Mouse (Mus musculus): ENCODE measurements around the gene Cttnbp2nl. TPM values are rescaled to one million over a fixed set of nuclear protein-coding genes. Genes with fewer than 3 reads are reported as not detected.
A peak's percentile ranks its signal among the peaks of the same experiment; 100 is the strongest.

The Cttnbp2nl gene
- polyA plus RNA-seq, 1 experiment from 2014 or later: 17.5 TPM

GRCm38 (mm10) chr3:105054952-105055351, 2.0 kb upstream of the Cttnbp2nl start:
- Histone ChIP-seq H3K9me3 (ENCODE audit: control insufficient read depth, low read length) (no peaks in the 10 kb centered on the region), H3K36me3 (ENCODE audit: control insufficient read depth, insufficient read depth, low read length) (no peaks in the 10 kb centered on the region), H3K27ac (replicated peaks) (peak overlapping the region; percentile 91), H3K9ac (ENCODE audit: low read length) (no peak overlapping the region), H3K4me3 (ENCODE audit: low read depth, low read length) (no peak overlapping the region), H3K27me3 (ENCODE audit: control insufficient read depth, insufficient read depth, low read length) (no peaks in the 10 kb centered on the region), H3K4me1 (replicated peaks; ENCODE audit: control insufficient read depth, insufficient read depth) (peaks cover 3% of the 10 kb centered on the region), H3K4me2 (replicated peaks; ENCODE audit: low read depth) (peak overlapping the region; percentile 14)
- ATAC-seq (ENCODE audit: low FRiP score, low TSS enrichment): peak; percentile 86
- 29% methylated on average over 7 of the region's 7 CpGs for WGBS
- TF ChIP-seq CTCF (IDR thresholded peaks at IDR 0.05; ENCODE audit: low read depth) (no peak), EP300 (optimal IDR thresholded peaks at IDR 0.05) (peak; percentile 61)
- peak; percentile 54 for DNase-seq (ENCODE audit: low spot score)

- Histone ChIP-seq H3K27ac (replicated peaks) (peak overlapping the region; percentile 91), H3K4me1 (replicated peaks; ENCODE audit: control insufficient read depth, insufficient read depth) (peaks cover 3% of the 10 kb centered on the region), H3K36me3 (ENCODE audit: control insufficient read depth, insufficient read depth, low read length) (no peaks in the 10 kb centered on the region), H3K4me2 (replicated peaks; ENCODE audit: low read depth) (peak overlapping the region; percentile 76), H3K4me3 (ENCODE audit: low read depth, low read length) (peak overlapping the region; percentile 87), H3K27me3 (ENCODE audit: control insufficient read depth, insufficient read depth, low read length) (no peaks in the 10 kb centered on the region), H3K9me3 (ENCODE audit: control insufficient read depth, low read length) (no peaks in the 10 kb centered on the region), H3K9ac (ENCODE audit: low read length) (peak overlapping the region; percentile 52)
- TF ChIP-seq CTCF (IDR thresholded peaks at IDR 0.05; ENCODE audit: low read depth) (no peak), EP300 (optimal IDR thresholded peaks at IDR 0.05) (no peak)
- WGBS: 63% methylated on average over 4 of the region's 4 CpGs
- no peak for ATAC-seq (ENCODE audit: low FRiP score, low TSS enrichment)
- no peak for DNase-seq (ENCODE audit: low spot score)
Observed at GRCm38 (mm10) chr3:105053698-105054001, 704 bp upstream of the Cttnbp2nl start.

GRCm38 (mm10) chr3:105052171-105052936, 592 bp downstream of the Cttnbp2nl start:
- Histone ChIP-seq H3K36me3 (ENCODE audit: control insufficient read depth, insufficient read depth, low read length) (no peaks in the 10 kb centered on the region), H3K4me3 (ENCODE audit: low read depth, low read length) (peak overlapping the region; percentile 87), H3K9ac (ENCODE audit: low read length) (peak overlapping the region; percentile 86), H3K4me2 (replicated peaks; ENCODE audit: low read depth) (peak overlapping the region; percentile 76), H3K27ac (replicated peaks) (peak overlapping the region; percentile 91), H3K27me3 (ENCODE audit: control insufficient read depth, insufficient read depth, low read length) (no peaks in the 10 kb centered on the region), H3K9me3 (ENCODE audit: control insufficient read depth, low read length) (no peaks in the 10 kb centered on the region), H3K4me1 (replicated peaks; ENCODE audit: control insufficient read depth, insufficient read depth) (peaks cover 3% of the 10 kb centered on the region)
- DNase-seq (ENCODE audit: low spot score) (no peak), ATAC-seq (ENCODE audit: low FRiP score, low TSS enrichment) (peak; percentile 11; the same call in 1 of the 2 replicates)
- TF ChIP-seq CTCF (IDR thresholded peaks at IDR 0.05; ENCODE audit: low read depth) (peak; percentile 11; the same call in 1 of the 2 replicates), EP300 (optimal IDR thresholded peaks at IDR 0.05) (no peak)
- WGBS: 1% methylated on average over 27 of the region's 37 CpGs

GRCm38 (mm10) chr3:105051103-105051502, 1.8 kb downstream of the Cttnbp2nl start:
- Histone ChIP-seq H3K27ac (replicated peaks) (peak overlapping the region; percentile 91), H3K4me2 (replicated peaks; ENCODE audit: low read depth) (peak overlapping the region; percentile 76), H3K4me3 (ENCODE audit: low read depth, low read length) (peak overlapping the region; percentile 87), H3K36me3 (ENCODE audit: control insufficient read depth, insufficient read depth, low read length) (no peaks in the 10 kb centered on the region), H3K4me1 (replicated peaks; ENCODE audit: control insufficient read depth, insufficient read depth) (peaks cover 3% of the 10 kb centered on the region), H3K27me3 (ENCODE audit: control insufficient read depth, insufficient read depth, low read length) (no peaks in the 10 kb centered on the region), H3K9me3 (ENCODE audit: control insufficient read depth, low read length) (no peaks in the 10 kb centered on the region), H3K9ac (ENCODE audit: low read length) (peak overlapping the region; percentile 86)
- 48% methylated on average over 2 of the region's 2 CpGs for WGBS
- no peak for DNase-seq (ENCODE audit: low spot score)
- TF ChIP-seq CTCF (IDR thresholded peaks at IDR 0.05; ENCODE audit: low read depth) (no peak), EP300 (optimal IDR thresholded peaks at IDR 0.05) (no peak)
- no peak for ATAC-seq (ENCODE audit: low FRiP score, low TSS enrichment)

GRCm38 (mm10) chr3:105049848-105050247, 3.1 kb downstream of the Cttnbp2nl start:
- peaks cover 3% of the 10 kb centered on the region for H3K4me1 ChIP-seq (replicated peaks; ENCODE audit: control insufficient read depth, insufficient read depth)
- TF ChIP-seq CTCF (IDR thresholded peaks at IDR 0.05; ENCODE audit: low read depth) (no peak), EP300 (optimal IDR thresholded peaks at IDR 0.05) (peak; percentile 30)
- no peak for ATAC-seq (ENCODE audit: low FRiP score, low TSS enrichment)
- DNase-seq (ENCODE audit: low spot score): peak; percentile 48
- H3K4me2 ChIP-seq (replicated peaks; ENCODE audit: low read depth): no peak overlapping the region
- peak overlapping the region; percentile 45; the same call in 1 of the 2 replicates for H3K27ac ChIP-seq (replicated peaks)
- H3K36me3 ChIP-seq (ENCODE audit: control insufficient read depth, insufficient read depth, low read length): no peaks in the 10 kb centered on the region
- H3K4me3 ChIP-seq (ENCODE audit: low read depth, low read length): no peak overlapping the region
- no peaks in the 10 kb centered on the region for H3K9me3 ChIP-seq (ENCODE audit: control insufficient read depth, low read length)
- H3K9ac ChIP-seq (ENCODE audit: low read length): no peak overlapping the region
- WGBS: 37% methylated on average over 6 of the region's 6 CpGs
- H3K27me3 ChIP-seq (ENCODE audit: control insufficient read depth, insufficient read depth, low read length): no peaks in the 10 kb centered on the region

- 66% methylated on average over 8 of the region's 8 CpGs for WGBS
- no peak for ATAC-seq (ENCODE audit: low FRiP score, low TSS enrichment)
- Histone ChIP-seq H3K9ac (ENCODE audit: low read length) (no peak overlapping the region), H3K4me3 (ENCODE audit: low read depth, low read length) (no peak overlapping the region), H3K27me3 (ENCODE audit: control insufficient read depth, insufficient read depth, low read length) (no peaks in the 10 kb centered on the region), H3K36me3 (ENCODE audit: control insufficient read depth, insufficient read depth, low read length) (no peaks in the 10 kb centered on the region), H3K4me1 (replicated peaks; ENCODE audit: control insufficient read depth, insufficient read depth) (no peaks in the 10 kb centered on the region; the same call in 1 of the 2 replicates), H3K4me2 (replicated peaks; ENCODE audit: low read depth) (no peak overlapping the region), H3K27ac (replicated peaks) (0 out of 2 replicates have a peak overlapping the region, but pooled peaks have one; percentile 8), H3K9me3 (ENCODE audit: control insufficient read depth, low read length) (no peaks in the 10 kb centered on the region)
- DNase-seq (ENCODE audit: low spot score): no peak
- TF ChIP-seq EP300 (optimal IDR thresholded peaks at IDR 0.05) (no peak), CTCF (IDR thresholded peaks at IDR 0.05; ENCODE audit: low read depth) (no peak)
Observed at GRCm38 (mm10) chr3:105047616-105048015, 5.3 kb downstream of the Cttnbp2nl start.

All from stomach, postnatal 0 days (tissue).